Mouse (Mus musculus) liver (tissue): ENCODE results near the gene Rpl3.
A peak's percentile ranks its signal among the peaks of the same experiment; 100 is the strongest.

Source experiments
- DNase-seq: peaks from one replicate; pipeline ENCODE4 v3.0.0-alpha.2; 2020; ENCODE audit warnings: mixed read lengths

Rpl3 gene

DNA sequence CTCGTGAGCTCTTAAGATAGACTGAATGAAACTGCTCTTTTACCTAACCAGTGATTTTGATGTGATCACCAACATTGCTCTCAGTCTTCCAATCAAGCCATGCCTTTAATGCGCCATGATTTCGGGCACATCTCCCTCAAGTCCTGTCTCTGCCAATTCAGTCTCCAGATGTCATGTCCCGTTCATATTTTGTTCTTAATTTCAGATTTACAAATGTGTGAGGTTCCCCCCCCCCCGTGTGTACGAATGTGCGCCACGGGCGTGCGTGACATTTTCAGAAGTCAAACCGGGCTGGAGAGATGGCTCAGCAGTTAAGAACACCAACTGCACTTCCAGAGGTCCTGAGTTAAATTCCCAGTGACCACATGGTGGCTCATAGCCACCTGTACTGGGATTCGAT is 7.9 kb downstream of the Rpl3 start:
- peak; percentile 55 for DNase-seq

DNA sequence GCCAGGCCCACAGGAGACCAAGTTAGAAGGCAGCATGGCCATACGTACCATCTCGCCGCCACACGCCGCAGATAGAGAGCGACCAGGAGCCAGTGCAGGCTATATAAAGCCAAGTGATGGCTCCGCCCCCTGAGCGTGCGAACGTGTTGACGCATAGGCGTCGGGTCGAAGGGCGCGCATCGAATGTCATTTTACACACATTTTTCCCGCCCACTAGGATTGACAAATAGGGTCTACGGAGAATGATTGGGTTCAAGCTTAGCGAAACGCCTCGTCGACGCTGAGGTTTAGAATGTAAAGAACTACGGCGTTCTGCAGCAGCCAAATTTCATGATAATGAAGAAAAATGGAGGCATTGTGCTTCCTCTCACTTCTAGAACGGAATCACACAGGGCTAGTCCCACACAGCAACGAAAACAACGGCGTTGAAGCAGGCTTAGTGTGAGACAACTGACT is 8.4 kb downstream of the Rpl3 start:
- DNase-seq = peak; percentile 99

GRCm38 (mm10) chr15:80082661-80083275 is 8.9 kb downstream of the Rpl3 start:
- no peak for DNase-seq

- no peak for DNase-seq
These were observed 9.7 kb downstream of the Rpl3 start for GRCm38 (mm10) chr15:80081801-80082546.

DNA sequence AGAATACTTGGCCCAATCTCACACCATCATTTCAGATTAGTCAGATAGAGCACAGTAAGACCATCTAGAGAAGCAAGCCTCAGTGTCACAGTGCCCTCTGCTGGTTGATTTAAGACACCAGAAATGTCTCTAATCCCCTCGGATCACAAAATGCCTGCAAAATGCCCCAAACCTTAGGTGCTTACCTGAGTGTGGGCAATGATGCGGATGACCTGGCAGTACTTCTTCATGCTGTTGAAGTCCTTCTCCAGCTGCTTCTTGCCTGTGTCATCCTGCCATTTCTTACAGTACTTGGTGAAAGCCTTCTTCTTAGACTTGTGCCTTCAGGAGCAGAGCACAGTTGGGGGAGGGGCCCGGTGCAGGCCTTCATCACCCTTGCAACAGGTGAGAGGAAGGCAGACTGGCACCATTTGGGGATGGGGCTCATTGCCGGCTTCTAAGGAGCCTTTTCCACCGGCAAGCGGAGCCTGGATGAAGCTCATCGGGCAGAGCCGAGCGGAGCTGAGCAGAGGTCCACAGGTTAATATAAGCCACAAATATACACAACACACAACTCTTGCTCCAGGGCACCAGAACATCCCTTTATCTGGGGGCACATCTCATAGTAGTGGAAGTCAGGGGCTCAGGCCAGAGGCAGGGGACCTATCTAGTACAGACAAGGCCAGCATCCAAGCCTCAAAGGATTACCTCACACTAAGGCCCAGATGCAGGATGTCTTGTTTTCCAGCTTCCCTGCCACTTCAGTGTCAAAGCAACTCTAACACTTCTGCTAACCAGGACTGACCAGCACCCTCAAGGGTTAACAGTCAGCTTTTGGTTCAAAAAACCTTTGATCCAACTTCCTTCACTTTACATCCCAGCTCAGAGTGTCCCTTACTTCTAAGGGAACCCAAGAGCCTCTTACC is 10.7 kb downstream of the Rpl3 start:
- DNase-seq = peak; percentile 53

- DNase-seq = no peak
These were observed 11.7 kb downstream of the Rpl3 start for GRCm38 (mm10) chr15:80079954-80080353.

GRCm38 (mm10) chr15:80079129-80079668 is 12.5 kb downstream of the Rpl3 start:
- DNase-seq = no peak

DNA sequence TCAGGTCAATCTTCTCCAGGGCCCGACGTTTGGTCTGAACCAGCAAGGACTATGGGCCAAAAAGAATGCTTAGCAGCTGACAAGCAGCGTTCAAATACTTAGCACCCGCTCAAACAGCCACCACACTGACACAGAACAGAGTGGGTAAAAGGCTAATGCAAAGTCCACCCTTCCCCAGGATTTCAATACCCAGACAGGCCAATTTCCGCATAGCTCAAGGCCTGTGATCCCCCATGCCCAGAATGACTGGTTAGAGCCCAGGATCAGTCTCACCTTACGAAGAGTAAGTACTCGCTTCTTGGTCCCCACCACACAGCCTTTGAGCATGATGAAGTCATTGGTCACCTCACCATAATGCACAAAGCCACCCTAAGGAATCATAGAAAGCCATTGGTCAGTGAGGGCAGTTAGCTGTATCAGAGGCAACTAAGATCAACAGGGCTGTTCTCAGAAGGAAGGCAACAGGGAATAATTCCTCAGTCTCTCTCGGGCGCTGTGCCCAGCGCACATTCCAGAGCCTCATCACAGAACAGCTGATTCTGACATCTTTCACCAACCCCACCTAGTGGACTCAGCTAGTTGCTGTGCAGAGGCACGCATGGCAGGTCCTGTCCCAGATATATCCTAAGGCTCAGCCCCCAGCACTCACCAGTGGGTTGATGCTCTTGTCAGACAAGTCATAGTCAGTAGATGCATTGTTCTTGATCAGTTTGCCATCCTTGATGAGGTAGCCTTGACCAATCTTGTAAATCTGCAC is 13.4 kb downstream of the Rpl3 start:
- DNase-seq = no peak

DNA sequence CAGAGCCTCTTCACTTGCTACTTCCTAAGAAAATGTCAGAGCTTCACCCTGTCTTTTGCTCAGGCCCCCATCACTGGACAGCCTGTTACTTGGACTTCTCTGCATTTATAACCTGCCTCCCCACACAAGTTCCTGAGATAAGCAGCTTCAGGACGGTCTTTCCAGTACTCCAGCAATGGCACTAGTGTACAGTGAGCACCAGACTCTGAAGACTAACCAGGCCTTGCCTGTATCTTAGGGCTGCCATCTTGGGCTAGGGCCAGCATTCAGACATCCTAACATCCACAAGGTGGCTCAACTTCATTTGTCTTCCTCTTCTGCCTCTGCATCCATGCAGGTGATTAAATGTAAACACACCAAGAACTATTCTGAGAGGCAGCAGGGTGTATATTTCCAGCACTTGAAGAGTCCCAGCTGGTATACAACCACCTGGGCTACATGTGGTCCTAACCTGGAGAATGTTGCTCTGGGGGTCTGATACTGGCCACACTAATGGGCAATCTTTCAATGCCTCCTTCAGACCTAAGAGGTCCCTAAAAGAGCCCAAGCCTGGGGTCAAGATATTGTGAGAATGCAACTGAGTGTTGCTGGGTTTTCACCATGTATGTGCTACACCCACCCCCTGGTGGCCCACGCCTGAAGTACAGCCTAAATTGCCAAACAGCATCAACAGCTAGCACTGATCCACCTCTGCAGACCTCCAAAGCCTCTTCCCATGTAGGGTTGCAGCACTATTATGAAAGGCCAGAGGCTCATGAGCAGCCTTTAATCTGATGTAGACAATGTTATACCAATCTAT is 15.1 kb downstream of the Rpl3 start:
- DNase-seq = peak; percentile 88

DNA sequence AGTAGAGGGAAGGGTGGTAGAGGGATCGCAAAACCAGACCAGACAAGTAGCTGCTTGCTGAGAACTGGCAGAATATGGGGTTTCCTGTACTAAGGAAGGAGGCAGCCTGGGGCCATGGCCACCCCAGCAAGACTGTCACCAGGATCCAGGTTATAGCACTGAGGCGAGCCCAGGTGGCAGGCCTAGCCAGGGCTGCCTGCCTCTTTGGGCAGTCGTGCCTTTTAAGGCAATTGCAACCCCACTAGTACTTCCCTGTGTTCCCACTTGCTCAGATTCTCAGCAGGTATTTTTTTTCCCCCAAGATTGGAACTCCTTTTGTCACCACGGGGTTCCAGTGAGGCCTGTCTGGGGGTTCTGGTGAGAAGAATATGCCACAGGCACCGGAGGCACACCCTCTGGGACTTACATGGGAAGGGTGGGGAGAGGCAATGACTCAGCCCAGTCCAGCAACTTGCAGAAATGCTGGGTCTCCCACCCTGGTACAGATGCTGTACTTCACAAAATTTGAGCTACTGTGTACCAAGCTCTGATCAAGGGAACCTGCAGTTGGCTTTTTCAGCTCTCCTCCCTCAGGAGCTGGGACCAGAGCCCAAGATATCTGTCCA is 15.8 kb downstream of the Rpl3 start:
- DNase-seq = peak; percentile 76

DNA sequence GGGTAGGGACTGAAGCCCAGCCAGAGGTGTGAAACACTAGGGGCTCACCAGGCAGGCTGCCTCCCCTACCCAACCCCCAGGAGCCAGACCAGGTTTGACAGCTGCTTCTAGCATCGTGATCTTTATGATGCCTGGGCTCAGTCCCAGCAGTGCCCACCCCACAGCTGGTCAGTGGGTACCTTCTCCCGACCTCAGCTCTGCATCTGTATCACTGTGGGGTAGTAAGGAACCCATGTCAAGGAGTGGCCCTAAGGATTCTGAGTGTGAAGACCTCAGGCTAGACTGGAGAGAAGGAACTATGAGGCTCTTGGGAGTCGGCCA is 16.3 kb downstream of the Rpl3 start:
- no peak for DNase-seq

DNA sequence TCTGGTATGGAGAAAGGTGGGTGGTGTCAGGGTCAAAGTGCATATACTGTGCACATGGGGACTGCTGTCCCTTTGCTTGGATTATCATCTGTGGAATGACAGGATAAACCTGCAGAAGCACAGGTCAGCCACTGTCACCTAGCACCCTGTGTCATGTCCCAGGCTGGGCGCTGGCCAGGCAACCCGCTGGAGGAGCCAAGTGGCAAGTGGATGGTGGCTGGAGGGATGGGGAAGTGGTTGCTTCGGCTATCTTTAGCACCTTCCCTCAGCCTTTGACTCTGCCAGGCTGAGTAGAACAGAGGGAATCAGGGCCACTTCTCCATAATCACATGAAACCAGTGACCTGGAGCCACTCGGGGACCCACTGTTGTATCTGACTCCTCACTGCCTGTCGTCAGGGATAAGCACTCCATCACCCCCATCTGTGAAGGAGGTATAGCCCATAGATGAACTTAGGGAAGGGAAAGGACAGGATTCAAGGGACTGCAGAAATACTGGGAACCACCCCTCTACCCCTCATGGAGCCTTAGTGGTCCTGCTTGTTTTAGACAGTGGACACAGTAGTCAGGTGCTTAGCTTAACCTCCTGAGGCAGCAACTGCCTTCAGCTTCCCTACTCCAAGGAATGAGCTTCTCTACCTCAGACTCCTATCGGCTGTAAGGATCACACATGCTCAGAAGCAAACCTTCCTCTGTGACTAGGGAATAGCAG is 16.9 kb downstream of the Rpl3 start:
- no peak for DNase-seq

DNA sequence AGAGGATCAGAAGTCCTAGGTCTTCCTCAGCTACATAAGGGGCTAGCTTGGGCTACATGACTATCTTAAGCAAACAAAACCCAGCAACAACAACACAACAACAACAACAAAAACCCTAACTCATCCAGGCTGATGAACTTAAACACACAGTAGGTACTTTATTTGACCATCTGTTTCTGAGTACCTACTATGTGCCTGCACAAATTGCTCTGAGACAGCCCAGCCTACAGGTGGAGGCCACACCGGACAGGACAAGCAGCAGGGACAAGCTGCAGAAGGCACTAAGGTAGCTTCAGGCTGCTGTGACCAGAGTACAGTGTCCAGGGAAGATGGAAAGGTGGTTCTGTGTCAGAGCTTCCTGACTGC is 18.4 kb downstream of the Rpl3 start:
- no peak for DNase-seq

DNA sequence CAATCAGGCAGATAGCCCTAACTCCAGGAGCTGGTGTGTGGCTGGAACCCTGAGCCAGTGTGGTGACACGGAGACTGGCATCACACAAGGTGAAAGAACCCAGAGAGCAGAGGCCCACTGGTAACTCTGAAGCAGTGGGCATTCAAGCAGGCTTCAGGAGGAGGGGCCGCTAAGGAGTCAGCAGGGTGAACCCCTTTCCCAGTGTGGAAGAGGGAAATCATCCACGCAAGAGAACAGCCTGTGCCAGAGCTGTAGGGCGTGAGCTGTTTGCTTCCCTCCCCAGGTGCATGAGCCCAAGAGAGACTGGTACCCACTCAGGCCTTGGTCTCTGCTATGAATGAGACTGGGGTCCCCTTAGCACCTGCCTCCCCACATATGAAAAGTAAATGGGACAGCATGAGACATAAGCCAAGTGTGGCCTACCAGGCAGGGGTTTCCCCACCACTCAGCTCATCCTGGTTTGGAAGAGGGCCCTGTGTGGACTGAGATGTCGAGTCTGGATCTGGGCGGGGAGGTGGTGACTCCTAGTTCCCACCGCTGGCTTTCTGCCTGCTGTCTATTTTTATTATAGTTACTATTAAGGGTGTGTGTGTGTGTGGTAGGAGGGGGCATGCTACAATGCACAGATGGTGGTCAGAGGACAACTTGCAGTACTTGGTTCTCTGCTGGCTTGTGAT is 19.0 kb downstream of the Rpl3 start:
- DNase-seq = no peak

- DNase-seq = no peak
These were observed 19.7 kb downstream of the Rpl3 start for GRCm38 (mm10) chr15:80071951-80072437.

- no peak for DNase-seq
These were observed 21.5 kb downstream of the Rpl3 start for GRCm38 (mm10) chr15:80070095-80070644.

- DNase-seq = no peak
These were observed 22.5 kb downstream of the Rpl3 start for GRCm38 (mm10) chr15:80069171-80069570.

DNA sequence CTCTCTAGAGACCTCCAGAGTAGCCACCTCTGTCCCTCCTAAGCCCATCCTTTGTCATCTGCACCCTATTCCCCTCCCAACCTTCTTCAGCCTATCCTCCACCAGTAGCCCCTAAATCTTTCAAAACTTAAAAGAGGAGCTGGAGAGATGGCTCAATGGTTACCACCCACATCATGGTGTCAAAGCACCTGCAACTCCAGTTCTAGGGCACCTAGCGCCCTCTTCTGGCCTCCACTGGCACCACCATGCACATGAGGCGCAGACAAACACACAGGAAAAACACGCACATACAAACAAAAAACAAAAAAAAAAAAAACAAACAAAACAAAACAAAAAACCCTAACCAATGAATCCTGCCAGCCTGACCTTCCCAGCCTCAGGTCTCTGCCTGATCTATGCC is 25.1 kb downstream of the Rpl3 start:
- peak; percentile 51 for DNase-seq

DNA sequence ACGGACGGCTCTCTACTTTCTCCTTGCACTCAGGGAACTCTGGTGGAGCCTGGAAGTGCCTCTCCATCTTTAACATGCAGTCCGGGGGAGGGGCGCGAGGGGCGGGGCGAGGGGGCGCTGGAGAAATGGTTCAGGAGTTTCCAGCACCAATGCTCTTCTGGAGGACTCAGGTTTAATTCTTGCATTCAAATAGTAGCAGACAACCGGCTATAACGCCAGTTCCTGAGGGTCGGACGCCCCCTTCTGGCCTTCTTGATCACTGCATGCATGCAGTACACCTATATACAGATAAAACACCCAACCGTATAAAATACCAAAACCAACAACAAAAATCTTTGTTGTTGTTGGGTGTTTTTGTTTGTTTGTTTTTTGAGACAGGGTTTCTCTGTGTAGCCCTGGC is 26.3 kb downstream of the Rpl3 start:
- DNase-seq = peak; percentile 71

GRCm38 (mm10) chr15:80064965-80065364 is 26.7 kb downstream of the Rpl3 start:
- DNase-seq = no peak
